Mouse (Mus musculus) liver, adult (tissue): ENCODE data around the gene Map3k19.

Experiments
- GATA4 ChIP-seq: IDR thresholded peaks from 2 replicates; pipeline ENCODE4 v1.6.1; 2014; ENCODE audit warnings: mild to moderate bottlenecking, low read length; ENCODE audit not compliant: insufficient replicate concordance

Map3k19 gene

DNA sequence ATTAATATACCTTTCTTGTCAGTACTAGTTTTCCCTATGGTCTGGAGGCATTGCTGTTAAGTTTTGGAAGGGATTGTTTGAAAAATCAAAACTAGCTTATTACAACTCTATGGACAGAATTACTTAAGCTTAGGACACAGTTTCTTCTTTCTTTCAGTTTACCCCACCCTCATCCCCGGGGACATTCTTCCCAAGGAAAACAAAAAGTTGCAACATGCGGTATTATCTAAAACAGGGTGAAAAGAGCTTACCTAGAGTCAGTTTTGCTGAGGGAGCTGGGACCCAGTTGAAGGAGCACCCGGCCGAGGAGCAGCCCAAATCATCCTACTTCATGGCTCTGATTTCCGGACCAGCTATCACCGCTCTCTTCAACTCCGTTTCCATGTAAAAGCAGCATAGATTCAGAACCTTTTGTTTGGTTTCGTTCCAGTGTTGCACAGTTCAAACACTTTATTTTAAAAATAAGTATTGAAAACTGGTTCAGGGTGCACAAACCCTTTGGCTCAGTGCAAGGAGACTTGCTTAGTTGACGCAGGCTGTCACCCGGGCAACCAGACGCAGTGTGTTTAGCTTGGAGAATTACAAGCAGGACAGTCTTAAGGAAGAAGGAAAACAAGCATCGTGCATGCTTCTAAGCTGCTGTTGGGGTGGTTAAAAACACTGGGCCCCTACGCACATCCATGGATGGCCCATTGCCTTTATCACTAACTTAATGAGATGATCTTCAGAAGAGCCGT is at the start of gene Map3k19:
Map3k19 (minus strand) TSS at position 546 of the 737 bp plus-strand sequence.
- no peak for TF ChIP-seq GATA4

DNA sequence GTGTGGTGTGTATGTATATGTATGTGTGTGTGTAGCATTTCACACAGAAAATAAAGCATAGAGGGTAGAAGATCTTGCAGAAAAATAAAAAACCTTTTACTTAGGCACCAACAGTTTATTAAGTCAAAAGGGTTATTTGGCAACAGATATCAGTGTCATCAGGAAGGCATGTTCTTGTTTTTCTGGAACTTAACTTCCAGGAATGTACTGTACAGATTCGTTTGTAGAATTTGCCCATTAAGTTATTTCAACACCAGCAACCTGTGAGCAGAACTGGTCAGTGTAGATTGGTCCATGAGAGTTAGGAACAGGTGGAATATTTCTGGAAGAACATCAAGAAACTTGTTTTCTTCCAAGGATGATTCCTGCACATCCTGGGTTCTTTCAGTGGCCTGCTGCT is 44.6 kb upstream of the Map3k19 start:
- no peak for TF ChIP-seq GATA4

DNA sequence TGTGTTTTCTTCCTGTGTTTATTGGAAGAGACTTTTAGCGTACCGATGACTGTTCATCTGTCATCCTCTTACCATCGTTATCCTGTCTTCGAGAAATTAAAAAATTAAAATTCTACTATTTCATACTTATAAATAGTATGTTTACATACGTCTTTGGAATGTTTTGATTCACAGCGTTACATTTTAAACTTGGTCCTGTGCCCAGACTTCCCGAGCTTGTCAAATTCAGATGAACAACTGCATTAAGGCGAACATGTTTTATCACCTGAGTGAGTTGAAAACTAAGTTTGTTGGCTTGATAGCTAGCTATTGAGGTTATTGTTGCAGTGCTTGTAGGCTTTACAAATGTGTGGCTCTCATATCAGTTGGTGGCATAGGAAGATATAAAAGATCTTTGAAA is 14.4 kb upstream of the Map3k19 start:
- TF ChIP-seq GATA4 = no peak

DNA sequence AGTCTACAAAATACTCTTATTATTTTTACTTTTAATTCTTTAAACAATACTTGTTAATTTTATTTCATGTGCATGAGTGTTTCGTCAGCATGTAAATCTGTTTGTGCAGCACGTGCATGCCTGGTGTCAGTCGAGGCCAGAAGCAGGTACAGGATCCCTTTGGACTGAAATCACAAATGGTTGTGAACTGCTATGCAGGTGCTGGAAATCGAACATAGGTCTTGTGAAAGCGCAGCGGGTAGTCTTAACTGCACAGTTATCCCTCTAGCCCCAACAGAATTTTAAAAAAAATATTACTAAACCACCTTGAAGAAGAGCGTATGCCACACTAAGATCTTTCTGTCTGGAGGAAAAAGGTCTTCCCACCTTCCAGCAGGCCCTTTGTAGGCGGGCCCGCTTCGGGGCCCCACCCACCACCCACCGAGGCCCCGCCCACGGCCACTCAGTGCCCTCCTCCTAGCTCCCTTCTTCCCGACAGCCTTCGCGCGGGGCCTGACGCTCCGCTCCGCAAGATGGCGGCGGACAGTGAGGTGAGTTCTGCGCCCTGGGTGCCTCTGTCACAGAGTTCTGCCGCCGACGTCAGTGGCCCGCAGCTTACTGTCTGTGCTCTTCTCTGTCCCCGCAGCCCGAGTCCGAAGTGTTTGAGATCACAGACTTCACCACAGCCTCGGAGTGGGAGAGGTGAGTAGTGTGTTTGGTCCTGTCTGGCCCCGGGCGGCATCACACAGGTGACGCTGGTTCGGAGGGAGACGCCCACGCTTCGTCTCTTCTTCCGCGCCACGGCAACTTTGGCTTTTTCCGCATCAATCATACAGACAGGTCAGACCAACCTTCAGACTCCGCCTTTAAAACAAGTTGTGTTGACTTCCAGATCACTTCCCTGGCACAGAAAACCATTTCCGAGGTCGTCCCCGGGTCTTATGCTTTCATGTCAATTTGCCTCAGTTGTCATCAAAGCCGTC is 13.8 kb upstream of the Map3k19 start, which contains the start of gene Rab3gap1:
Rab3gap1 (plus strand) TSS at position 474 of the 962 bp plus-strand sequence.
- TF ChIP-seq GATA4 = no peak; the same call in 1 of the 2 replicates

DNA sequence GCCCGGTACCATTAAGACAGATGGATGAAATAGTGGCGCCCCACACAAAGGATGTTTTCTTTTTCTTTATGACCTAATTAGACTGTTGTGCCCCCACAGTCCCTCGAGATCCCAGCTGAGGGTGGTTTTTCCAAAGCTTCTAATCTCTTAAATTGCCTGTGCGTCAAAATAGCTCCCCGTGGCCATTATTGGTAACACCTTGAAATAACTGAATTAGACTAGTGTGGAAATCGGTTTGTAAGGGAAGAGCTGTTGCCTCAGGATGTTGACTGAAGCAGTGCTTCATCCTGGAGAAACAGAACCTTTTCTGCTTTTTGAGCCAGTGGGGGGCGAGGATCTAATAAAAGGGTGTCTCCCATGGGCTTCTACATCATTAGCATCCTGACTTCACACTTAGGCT is 9.0 kb upstream of the Map3k19 start:
- no peak for TF ChIP-seq GATA4

DNA sequence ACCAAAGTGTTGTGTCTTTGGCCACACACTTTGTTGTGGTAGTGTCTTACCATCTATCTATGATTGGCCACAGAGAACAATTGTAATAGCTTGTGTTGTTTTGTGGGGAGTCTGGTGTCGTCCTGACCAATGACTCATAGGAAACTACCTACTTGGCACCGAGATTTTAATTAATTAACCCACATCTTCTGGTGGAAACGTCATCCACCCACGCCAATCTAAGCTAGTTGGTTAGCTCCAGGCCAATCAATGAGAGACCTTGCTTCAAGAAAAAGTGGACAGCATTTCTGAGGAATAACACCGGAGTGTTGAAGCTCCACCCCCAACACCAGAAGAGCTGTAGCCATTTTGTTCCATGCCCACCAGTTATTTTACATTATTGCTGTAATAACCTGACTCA is 7.1 kb upstream of the Map3k19 start:
- TF ChIP-seq GATA4 = no peak

DNA sequence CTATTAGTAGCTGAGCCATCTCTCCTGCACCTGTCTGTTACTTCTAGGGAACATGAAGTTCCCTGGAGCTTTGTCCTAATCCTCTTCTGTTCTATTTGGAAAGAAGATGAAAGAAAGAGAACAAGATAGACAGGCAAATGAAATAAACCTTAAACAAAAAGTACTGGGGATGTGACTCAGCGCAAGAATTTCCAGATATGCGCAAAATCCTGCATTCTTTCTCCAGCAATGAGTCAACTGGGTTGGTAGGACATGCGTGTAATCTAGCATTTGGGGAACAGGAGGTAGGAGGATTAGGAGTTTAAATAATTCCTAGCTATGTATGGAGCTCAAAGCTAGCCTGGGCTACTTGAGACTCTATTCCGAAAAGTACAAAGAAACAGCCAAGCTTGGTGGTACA is 5.7 kb upstream of the Map3k19 start:
- TF ChIP-seq GATA4 = no peak

DNA sequence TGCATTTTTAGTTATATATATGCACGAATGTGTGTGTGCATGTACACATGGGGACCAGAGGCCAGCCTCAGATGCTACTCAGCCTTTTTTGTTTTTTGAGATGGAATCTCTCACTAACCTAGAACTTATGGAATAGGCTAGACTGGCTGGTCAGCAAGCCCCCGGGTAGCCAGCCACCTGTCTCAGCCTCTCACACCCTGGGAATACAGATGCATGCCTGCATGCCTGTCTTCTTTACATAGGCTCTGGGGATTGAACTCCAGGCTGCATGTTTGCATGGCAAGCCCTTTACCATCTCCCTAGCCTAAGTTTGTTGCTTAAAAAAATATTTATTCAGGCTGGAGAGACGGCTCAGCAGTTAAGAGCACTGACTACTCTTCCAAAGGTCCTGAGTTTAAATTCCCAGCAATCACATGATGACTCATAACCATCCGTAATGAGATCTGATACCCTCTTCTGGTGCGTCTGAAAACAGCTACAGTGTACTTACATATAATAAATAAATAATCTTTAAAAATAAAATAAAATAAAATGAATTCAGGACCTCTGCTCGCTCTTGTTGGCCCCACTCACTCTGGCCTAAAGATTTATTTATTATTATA is 5.1 kb upstream of the Map3k19 start:
- no peak for TF ChIP-seq GATA4

DNA sequence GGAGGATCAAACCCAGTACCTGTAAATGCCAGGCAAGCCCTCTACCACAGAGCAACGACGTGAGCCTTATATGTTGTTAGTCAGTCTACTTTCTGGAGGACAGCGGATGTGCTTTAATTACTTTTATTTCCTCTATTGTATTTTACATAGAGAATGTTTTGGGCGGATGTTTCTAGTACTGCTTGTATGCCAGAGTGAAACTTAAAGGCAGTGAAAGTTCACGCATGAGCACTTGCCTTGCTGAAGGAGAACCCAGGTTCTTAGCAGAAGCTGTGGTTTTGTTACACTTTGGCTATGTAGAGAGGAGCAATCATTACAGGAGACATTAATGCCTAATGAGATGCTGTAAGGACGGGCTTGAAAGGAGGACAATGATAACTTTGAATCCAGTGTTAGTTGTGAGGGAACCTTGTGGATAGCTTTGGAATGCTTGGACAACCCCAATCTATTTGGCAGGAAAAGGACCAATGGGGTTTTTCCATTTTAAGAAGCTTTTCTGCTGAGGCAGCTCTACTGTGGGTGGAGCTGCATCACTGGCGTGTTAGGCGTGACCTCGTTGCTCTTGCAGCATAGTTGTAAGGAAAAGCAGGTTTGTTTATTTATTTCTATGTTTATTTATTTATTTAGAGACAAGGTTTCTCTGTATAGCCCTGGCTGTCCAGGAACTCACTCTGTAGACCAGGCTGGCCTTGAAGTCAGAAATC is 4.3 kb upstream of the Map3k19 start:
- no peak for TF ChIP-seq GATA4

DNA sequence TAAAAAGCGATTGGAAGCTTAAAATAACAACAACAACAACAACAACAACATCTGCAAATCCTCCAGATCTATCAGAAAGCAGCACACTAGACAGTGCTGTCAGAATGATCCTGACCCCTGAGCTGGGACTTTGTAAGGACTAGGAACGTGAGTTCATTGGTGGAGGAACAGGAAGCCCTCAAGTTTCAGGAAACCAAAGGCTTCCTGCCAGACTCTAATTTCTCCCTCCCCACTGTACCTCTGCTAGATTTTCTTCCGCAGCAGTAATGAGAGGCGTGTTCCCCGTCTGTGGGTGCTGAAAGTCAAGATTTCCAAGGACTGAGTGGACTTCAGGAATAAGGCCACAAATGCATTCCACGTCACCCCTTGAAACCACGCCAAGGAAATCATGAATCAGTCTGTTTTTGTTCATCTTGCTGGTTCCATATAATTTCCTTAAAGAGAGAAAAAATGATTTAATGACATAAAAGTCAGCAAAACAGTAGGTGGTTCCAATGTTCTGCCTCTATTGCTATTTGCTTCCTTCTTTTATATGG is 4.7 kb downstream of the Map3k19 start:
- no peak for TF ChIP-seq GATA4

DNA sequence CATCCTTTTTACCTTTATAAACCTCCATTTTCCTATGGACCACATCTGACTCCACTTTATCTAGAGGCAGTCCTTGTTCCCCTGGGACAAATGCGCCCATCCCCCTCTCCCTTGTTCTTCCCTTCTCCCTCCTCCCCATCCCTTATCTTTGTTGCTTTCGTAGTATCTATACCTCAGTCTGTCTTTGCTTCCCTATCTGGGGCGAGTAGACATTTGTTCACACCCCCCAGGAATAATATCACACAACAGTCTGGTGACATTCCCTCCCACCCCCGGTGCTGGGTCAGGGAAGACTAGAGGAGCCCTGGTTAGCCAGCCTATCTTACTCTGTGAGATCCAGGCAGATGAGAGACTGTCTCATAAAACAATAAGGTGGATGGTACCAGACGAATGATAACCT is 9.4 kb downstream of the Map3k19 start:
- TF ChIP-seq GATA4 = no peak

DNA sequence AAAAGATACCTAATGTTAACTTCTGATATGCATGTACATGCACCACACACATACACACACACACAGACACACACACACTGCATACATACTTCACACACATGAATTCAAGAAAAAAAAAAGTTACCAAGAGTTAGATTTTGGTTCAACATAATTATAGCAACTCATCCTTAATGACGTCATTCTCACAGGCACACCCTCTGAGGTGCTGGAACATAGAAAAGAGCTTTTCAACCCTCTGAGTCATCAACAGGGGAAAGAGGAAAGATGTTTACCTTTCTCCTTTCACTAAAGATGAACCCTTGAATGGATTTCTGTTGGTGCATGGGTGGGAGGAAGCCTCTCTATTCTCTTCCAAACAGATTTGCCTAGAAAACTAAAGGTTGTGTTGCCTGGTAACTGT is 16.2 kb downstream of the Map3k19 start:
- no peak for TF ChIP-seq GATA4

DNA sequence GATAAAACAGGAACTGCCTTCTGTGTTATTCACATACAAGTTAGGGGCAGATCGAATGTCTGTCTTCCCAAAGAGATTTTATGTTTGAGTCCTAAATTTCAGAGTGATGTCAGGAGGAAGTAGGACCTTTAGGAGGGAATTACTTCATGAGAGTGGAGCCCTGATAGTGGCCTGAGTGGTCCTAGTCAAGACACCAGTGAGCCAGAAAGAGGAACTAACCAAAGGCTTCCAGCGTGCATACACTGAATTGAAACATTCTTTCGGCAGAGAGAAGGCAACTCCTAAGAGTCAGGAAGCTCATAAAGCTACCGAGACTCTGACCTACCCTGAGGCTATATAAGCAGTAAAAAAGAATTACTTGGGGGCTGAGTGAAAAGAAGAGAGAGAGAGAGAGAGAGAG is 18.2 kb downstream of the Map3k19 start:
- TF ChIP-seq GATA4 = no peak

DNA sequence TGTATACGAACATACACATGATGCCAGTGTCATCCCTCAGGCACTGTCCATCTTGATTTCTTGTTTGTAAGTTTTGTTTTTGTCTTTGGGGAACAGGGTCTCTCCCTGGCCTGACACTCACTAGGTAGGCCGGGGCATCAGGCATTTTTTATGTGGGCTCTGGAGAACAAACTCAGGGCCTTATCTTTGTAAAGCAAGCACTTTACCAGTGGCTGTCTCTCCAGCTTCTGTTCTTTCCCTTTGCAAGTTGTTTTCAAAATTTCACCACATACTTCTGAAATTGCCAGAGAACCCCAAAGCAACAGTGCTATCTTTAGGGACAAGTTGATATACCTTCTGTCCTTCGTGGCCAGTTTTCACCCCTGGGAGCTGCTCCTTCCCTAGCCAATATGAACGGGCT is 20.6 kb downstream of the Map3k19 start:
- TF ChIP-seq GATA4 = no peak

DNA sequence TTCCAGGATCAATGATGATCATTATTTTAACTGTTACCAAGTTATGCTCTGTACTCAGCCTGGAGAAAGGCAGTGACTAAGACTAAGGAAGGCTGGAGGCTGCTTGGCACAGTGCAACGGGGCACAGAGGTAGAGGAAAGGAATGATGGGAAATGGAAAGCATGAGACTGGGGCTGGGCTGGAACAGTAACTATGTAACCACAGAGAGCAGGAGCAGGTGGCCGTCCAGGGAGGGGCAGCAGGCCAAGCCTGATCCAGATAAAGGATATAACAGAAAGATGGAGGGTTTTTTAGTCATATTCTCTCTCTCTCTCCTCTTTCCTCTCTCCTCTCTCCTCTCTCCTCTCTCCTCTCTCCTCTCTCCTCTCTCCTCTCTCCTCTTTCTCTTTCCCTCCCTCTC is 21.1 kb downstream of the Map3k19 start:
- no peak for TF ChIP-seq GATA4
